Mouse (Mus musculus) ovary, adult 2 months (tissue): ENCODE measurements around the gene Slco1a1. TPM values are rescaled to one million over a fixed set of nuclear protein-coding genes. Genes with fewer than 3 reads are reported as not detected.

Experiments
- polyA plus RNA-seq: library from polyadenylated mRNA; depleted of rRNA; stranded (reverse); fragments of >200 nt; gene quantifications from 2 replicates; pipeline ENCODE4 v1.2.3, GENCODE M21; 2012; rRNA removed

The Slco1a1 gene
- polyA plus RNA-seq: not detected in 2 replicates

GRCm38 (mm10) chr6:141946862-141947261 lies at the start of gene Slco1a1:
TSS of gene Slco1a1 (minus strand) at chr6:141946962.

Other genes with a start within 250 kb of the Slco1a1 start
- gene Gm5724, start 173.2 kb downstream of the Slco1a1 start, polyA plus RNA-seq: not detected in 2 replicates
- 0.30 and 0.50 TPM in 2 replicates for gene Slco1a4, start 90.8 kb downstream of the Slco1a1 start, polyA plus RNA-seq
- gene Gm6614, start 64.5 kb upstream of the Slco1a1 start, polyA plus RNA-seq: not detected in 2 replicates